Mouse (Mus musculus): ENCODE results near the gene Lhfpl4.

GRCm38 (mm10) chr6:113168316-113168975 is 26.7 kb downstream of the Lhfpl4 start:
- no peak for TF ChIP-seq CTCF (IDR thresholded peaks at IDR 0.05; ENCODE audit: insufficient read depth, low read length)
- TF ChIP-seq POLR2A (IDR thresholded peaks at IDR 0.05; ENCODE audit: borderline replicate concordance, extremely low read depth, low read depth, low read length), result no peak

Measured in lung, adult 2 months (tissue).